Mouse (Mus musculus) frontal cortex, postnatal 36 days (tissue): ENCODE results near the gene 9030624G23Rik.
"Not testable (repeated sequence)": the region's sequence is repeated elsewhere in the genome, so short reads cannot be mapped to it uniquely, and the experiment has no call there.

Experiments
- DNase-seq, 2 experiments: peaks; one replicate each; pipeline ENCODE4 v3.0.0; 2022; ENCODE audit warnings: low spot score in 2 of 2

The 9030624G23Rik gene

GRCm38 (mm10) chr12:24097108-24097520, at the start of gene 9030624G23Rik:
TSS of gene 9030624G23Rik (minus strand) at chr12:24097246.
- DNase-seq = peak; percentile 15 to 34

- not testable (repeated sequence) for DNase-seq
Measured at GRCm38 (mm10) chr12:24083096-24083495, 13.9 kb downstream of the 9030624G23Rik start.
